Mouse (Mus musculus) erythroblast, embryonic 14.5 days (primary cell): ENCODE measurements around the gene Tns4.

Source experiments
- GATA1 ChIP-seq: IDR thresholded peaks from 2 replicates; pipeline ENCODE4 v1.6.1; 2012; ENCODE audit warnings: low read length, inconsistent platforms, mixed read lengths
- TAL1 ChIP-seq: IDR thresholded peaks from 3 replicates; pipeline ENCODE4 v1.6.1; 2012; ENCODE audit warnings: low read length, inconsistent platforms, mixed read lengths

DNA sequence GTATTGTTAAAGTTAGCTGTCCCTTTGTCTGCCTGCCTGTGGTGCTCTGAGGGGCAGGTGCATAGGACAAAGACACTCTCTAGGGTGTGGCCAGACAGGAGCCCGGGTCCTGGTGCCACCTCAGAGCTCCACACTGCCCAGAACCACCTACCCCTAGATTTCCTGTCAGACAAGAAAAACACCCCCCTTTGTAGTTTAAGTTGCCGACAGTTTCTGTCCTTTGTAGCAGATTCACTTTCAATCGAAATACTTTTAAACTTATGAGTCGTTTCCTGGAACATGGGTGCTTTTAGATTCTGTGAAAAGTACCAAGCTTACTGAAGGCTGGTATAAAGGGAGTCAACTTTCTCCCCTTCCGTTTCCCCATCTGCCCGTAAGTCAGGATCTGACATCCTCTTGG, 26.8 kb upstream of the Tns4 start:
- TF ChIP-seq GATA1 = no peak
- TF ChIP-seq TAL1 = no peak
